9 mouse cellular contexts compared by ENCODE assay signal in the genomic region with DNA sequence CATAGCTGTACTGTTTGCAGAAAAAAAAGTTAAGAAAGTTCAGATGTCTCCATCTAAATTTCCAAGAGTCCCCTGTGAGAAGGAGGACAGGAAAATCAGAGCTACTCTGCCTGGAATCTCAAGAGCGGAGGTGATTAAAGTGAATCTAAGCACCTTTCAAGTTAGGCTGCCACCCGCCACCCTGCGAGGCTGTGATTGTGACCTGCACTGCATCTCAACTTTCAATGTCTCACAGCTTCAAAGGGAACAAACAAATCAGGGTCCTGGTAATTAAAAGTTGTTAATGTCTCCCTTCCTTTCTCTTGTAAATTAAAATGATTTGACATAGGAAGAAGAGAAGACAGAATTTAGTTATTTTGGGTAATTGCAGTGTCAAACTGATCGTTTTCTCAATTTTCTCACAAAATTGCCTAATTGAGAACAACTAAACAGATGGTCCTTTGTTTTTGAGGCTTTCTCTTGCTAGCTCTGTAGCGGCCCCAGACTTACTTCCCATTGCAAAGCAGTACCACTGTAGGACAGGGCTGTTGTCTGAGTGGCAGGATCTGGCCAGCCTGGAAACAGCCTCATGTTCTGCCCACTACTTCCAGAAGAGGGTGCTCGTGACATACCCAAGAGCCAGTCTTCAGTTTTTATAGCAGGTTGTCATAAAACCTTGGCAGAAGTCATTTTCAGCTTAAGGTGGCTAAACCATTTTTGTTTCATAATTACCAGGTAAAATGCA.
DNase-seq lines count a peak whose midpoint lies in the region; ATAC-seq and TF ChIP-seq lines count a peak whose summit lies in the region.
"Had no signal": no experiment of that assay in that cellular context is flagged by ENCODE, and none has a peak within 500 bp of the region (broad histone marks: within the 10 kb centered on the region; RNA-seq: fewer than 3 reads in every experiment).

No protein-coding gene starts in this region.

- no peak overlapping the region for H3K4me2 ChIP-seq in liver, embryonic 13.5 days
- H3K4me2 ChIP-seq: heart, embryonic 15.5 days had no signal

- no peaks in the 10 kb centered on the region for H3K27me3 ChIP-seq in cerebellum, adult 2 months (ENCODE audit: control insufficient read depth, insufficient read depth, low read length)
- H3K27me3 ChIP-seq in liver, embryonic 13.5 days = no peaks in the 10 kb centered on the region
- H3K27me3 ChIP-seq: heart, embryonic 15.5 days had no signal

- 51% methylated on average over 6 of the region's 6 CpGs for WGBS in cerebellum, adult 2 months
- WGBS in liver, embryonic 13.5 days (ENCODE audit: insufficient replicate concordance) = 25% methylated on average over 6 of the region's 6 CpGs
- WGBS in olfactory bulb, adult 2 months = 36% methylated on average over 6 of the region's 6 CpGs

- TF ChIP-seq POLR2A in cerebellum, adult 2 months (IDR thresholded peaks at IDR 0.05; ENCODE audit: borderline replicate concordance, insufficient read depth, low read length) = no peak
- no peak for TF ChIP-seq POLR2A in olfactory bulb, adult 2 months (IDR thresholded peaks at IDR 0.05; ENCODE audit: insufficient read depth, low read depth, low read length)

- no peak for ATAC-seq in liver, embryonic 13.5 days (ENCODE audit: low read depth)

- peak; percentile 30; the same call in 1 of the 2 replicates for TF ChIP-seq CTCF in cerebellum, adult 2 months (IDR thresholded peaks at IDR 0.05; ENCODE audit: borderline replicate concordance, insufficient read depth, low read depth, low read length)
- TF ChIP-seq CTCF in olfactory bulb, adult 2 months (IDR thresholded peaks at IDR 0.05; ENCODE audit: insufficient read depth, low read depth, low read length) = 0 out of 2 replicates have a peak, but pooled peaks have one; percentile 20

- no peak overlapping the region for H3K9ac ChIP-seq in liver, embryonic 13.5 days
- H3K9ac ChIP-seq: heart, embryonic 15.5 days had no signal

- H3K4me3 ChIP-seq in cerebellum, adult 2 months (replicated peaks; ENCODE audit: insufficient read depth, low read depth, low read length) = no peak overlapping the region
- H3K4me3 ChIP-seq in liver, embryonic 13.5 days (replicated peaks) = no peak overlapping the region
- no peak overlapping the region for H3K4me3 ChIP-seq in olfactory bulb, adult 2 months (ENCODE audit: insufficient read depth, low read depth, low read length)
- H3K4me3 ChIP-seq: heart, embryonic 15.5 days had no signal

- H3K27ac ChIP-seq in cerebellum, adult 2 months (ENCODE audit: insufficient read depth, low read length) = no peak overlapping the region
- no peak overlapping the region for H3K27ac ChIP-seq in liver, embryonic 13.5 days
- H3K27ac ChIP-seq in olfactory bulb, adult 2 months (ENCODE audit: insufficient read depth, low read depth, low read length) = no peak overlapping the region
- H3K27ac ChIP-seq: heart, embryonic 15.5 days had no signal

- H3K36me3 ChIP-seq in liver, embryonic 13.5 days = no peaks in the 10 kb centered on the region
- H3K36me3 ChIP-seq: heart, embryonic 15.5 days had no signal

- H3K4me1 ChIP-seq in cerebellum, adult 2 months (ENCODE audit: control insufficient read depth, insufficient read depth, low read length) = no peaks in the 10 kb centered on the region
- H3K4me1 ChIP-seq in liver, embryonic 13.5 days (replicated peaks) = no peaks in the 10 kb centered on the region
- no peaks in the 10 kb centered on the region for H3K4me1 ChIP-seq in olfactory bulb, adult 2 months (ENCODE audit: control insufficient read depth, insufficient read depth, low read length)
- H3K4me1 ChIP-seq: heart, embryonic 15.5 days had no signal

- no peaks in the 10 kb centered on the region for H3K9me3 ChIP-seq in liver, embryonic 13.5 days (replicated peaks)
- H3K9me3 ChIP-seq: heart, embryonic 15.5 days had no signal

- DNase-seq in thymus, postnatal 14 days = peak; percentile 9
- no peak for DNase-seq in thymus, adult 18-20 months
- peak; percentile 25 to 28 for DNase-seq in cerebellum, adult 2 months
- peak; percentile 33 to 76 for DNase-seq in frontal cortex, adult 2 months (ENCODE audit: extremely low spot score in 1 of 2, low spot score in 1 of 2)
- peak; percentile 68 for DNase-seq in kidney, postnatal 14 days
- DNase-seq in liver, embryonic 13.5 days = peak; percentile 4
- DNase-seq in yolk sac, embryonic 10.5 days (ENCODE audit: low spot score) = peak; percentile 14

Comparison
In these comparisons a context has a peak if more than half of its experiments do, and no peak if none do; other contexts are left out.
1. DNase-seq: peak in thymus, postnatal 14 days (single experiment), cerebellum, adult 2 months (2 of 2), frontal cortex, adult 2 months (2 of 2), kidney, postnatal 14 days (single experiment), liver, embryonic 13.5 days (single experiment) and yolk sac, embryonic 10.5 days (single experiment); none in thymus, adult 18-20 months (0 of 2).